Mouse (Mus musculus) cerebellum, postnatal 14 days (tissue): ENCODE data around the gene Nelfcd.

Experiments
- DNase-seq, 2 experiments: peaks; one replicate each; pipeline ENCODE4 v3.0.0; 2021; ENCODE audit warnings: mixed read lengths in 2 of 2

Nelfcd gene

DNA sequence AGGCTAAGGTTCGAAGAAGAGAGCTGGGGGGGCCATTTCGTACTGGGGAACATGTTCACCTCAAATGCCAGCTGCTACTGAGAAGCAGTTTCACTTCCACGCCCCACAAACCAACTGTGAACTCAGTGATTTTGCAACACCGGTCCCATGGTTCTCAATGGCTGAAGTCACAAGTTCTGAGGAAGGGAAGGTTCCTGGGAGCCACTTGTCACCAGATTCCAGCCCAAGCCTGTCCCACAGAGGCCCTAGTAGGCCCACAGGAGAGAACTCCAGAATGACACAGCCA, 22.0 kb downstream of the Nelfcd start:
- DNase-seq = no peak

DNA sequence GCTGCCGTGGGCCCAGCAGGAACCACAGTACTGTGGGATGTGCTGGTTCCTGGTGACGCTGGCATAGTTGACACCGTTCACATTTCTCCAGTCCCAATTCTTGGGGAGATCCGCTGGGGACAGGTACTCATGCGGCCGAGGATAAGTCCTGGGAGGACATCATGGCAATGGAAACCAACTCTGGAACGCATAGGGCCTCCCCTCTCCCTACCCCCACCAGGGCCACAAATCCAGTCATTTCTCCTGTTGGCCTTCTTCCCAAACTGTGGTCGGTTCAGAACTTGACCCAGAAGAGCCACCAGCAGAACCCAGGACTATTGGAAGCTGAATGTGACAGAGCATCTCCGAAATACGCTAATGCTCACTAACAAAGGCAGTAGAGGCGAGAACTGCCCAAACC, 22.6 kb downstream of the Nelfcd start:
- DNase-seq = no peak

DNA sequence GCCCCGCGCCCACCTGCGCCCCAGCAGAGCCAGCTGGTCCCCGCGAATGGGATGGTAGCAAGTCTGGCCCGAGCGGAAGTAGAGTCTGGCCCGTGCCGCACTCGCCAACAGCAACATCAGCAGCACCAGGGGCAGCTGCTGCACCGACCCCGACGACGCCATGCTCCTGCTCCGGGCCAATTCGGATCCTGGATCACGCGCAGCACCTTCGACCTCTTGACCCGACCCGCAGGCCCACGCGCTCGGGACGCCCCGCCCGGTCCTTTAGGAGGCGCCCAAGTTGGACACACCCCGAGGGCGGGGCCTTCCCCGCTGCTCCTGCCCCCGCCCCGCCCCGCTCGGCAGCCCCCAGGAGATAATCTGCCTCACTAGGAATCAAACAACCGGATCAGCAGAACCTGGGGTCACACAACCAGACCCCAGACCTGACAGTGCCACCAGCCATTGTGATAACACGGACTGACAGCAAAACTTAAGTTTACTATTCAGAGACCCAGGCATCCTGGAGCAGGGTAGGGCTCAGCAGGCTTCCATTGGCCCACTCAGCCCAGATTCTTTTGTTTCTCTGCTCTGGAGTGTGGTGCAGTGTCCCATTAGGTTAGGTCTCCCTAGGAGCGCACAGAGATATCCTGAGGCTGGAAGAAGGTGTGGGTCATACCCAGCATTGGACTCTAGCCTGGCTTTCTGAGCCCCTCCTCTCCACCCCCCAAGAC, 23.3 kb downstream of the Nelfcd start, which contains the start of gene Ctsz:
Gene Ctsz, minus strand, starts transcription at position 303 of the 713 bp plus-strand sequence.
- DNase-seq = peak; percentile 28 to 53

DNA sequence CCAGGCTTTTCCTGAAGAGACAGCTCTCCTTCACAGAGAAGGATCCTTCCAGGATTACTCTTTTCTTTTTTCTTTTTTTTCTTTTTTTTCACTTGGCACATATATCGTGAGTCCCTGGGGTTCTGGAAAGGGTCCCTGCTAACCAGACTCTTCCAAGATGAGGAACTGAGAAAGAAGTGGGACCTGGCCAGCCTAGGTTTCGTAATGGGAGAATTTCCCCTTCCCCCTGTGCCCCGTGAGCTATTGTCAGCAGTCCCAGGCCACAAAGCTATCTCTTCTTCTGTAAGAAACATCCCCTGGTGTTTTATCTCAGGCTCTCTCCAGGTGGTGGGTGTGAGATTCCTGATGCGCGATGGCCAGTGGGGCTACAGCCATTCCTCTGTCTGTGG, 23.8 kb downstream of the Nelfcd start:
- no peak for DNase-seq

DNA sequence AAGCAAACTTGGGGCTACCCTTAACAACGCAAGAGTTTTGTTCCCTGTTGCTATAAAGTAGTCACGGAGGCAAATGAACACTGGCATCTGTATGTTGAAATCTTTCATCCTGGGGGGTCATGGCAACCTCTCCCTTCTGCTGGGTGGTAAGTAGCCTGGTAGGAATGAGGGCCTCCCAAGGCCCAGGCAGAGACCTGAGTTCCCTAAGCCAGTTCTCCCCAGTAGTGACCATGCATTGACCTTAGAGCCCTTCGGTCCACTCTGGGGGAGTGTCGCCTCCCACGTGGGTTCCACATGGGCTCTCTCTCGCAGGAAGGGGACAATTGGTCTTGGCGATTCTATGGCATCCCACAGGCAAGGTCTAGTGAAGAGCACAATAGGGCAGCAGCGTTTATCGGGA, 24.4 kb downstream of the Nelfcd start:
- DNase-seq = no peak

DNA sequence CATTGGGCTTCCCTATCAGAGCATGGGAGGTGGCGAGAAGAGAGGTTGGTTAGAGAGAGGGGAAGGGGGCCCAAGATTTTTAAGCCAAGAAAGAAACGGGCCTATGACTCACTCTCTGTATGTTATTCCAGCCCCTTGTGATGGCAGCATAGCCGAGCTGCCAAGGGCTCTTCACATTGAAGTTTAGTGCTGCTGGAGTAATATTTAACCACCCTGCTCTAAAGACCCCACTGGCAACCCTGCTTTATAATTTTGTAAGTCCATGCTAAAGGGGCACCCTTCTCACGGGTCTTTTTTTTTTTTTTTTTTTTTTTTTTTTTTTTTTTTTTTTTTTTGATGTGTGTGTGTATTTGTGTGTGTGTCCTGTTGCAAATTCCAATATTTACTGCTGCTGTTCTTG, 26.3 kb downstream of the Nelfcd start:
- DNase-seq = no peak

DNA sequence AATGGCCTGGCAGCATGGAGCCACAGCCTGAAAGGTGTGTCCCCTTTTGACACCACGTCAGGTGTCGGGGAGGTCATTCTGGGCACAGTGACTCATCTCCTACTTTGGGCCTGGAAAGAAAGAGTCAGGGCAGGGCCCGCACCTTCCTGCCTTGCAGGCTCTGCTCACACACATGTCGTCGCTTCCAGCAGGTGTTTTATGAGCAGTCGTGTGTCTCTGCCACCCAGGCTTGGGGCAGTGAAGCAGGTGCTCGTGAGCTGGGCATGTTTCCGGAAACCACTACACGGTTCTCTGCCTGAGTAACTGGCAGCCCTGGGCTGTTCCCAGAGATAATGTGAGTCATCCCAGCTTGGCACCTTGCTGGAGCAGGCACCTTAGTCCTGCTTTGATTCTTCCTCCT, 26.9 kb downstream of the Nelfcd start:
- no peak for DNase-seq

DNA sequence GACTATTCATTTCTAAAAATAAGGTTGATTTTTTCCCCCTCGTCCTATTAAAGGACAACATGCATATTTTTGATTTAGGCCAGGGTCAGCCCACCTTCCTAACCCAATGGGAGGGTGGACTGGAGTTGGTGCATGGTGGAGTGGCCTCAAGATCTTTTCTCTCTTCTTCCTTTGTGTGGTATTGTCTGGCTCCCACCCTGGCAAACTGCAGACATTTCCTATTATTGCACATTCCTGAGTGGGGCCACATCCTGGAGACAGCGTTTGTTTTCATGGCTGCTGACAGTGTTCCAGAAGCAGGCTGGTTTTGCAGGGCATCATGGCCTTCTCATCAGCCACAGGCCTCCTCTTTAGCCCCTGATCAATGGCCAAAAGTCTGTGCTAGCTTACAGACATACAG, 27.4 kb downstream of the Nelfcd start:
- DNase-seq = no peak

DNA sequence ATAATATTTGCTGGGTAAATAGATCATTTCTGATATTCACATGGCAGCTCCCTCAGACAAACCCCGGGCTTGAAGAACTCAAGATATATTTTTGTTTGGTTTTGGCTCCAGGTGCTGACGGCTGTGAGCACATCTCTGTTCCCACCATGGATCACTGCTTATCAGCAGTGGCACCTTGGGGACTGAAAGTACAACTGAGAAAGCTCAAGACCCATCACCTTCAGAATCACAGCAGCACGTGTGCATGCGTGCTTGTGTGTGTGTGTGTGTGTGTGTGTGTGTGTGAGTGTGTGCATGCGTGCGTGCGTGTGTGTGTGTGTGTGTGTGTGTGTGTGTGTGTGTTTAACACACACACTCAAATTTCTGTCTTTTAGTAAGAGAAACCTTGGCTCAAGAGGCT, 28.8 kb downstream of the Nelfcd start:
- no peak for DNase-seq

DNA sequence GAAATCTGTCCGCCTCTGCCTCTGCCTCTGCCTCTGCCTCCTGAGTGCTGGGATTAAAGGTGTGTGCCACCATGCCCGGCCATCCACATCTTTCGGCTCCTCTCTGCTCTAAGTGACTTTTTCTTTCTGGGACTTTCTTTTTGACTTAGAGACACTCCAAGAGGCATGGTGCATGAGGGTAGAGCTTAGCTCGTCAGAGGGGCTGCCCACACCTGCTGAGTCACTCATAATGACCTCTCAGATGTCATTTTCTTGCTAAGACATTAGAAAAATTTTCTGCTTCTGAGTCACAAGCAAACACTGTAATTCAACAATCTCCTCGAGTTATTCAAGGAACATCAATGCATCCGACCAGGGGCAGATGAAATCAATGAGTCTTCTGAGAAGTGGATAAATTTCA, 29.4 kb downstream of the Nelfcd start:
- DNase-seq = no peak

DNA sequence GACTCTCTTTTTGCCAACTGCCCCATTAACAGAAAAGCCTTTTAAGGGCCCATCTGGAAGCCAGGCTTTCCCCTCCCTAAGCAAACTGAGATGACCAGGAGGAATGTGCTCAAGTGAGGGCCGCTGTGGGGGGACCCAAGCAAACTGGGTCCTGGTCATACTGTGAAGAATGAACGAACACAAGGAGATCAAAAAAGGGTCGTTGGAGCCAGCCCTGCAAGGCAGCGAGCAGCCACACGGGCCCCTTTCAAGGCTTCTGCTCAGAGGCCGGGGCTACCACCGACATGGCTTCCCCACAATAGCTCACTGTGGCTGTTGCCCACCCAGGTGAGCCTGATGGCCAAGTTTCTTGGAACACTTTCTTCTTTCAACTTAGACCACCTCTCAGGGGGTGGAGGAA, 30.9 kb downstream of the Nelfcd start:
- DNase-seq = no peak

DNA sequence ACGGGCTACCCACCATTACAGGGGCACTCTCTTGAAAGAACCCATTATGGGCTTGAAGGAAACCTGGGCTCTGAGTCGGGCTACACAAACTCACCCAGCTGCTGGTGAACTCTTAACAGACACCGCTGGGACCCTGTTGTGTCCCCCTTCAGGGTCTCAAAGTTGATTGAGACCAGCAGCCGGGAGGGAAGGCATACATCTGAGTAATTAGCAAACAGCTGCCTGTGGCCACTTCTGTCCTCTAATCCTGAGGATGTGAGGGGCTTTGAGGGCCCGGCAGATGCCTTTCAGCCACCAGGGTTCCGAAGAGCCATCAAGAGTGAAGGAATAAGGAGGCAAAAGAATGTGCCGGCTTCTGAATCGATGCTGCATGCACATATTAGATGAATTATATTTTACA, 31.3 kb downstream of the Nelfcd start:
- no peak for DNase-seq

DNA sequence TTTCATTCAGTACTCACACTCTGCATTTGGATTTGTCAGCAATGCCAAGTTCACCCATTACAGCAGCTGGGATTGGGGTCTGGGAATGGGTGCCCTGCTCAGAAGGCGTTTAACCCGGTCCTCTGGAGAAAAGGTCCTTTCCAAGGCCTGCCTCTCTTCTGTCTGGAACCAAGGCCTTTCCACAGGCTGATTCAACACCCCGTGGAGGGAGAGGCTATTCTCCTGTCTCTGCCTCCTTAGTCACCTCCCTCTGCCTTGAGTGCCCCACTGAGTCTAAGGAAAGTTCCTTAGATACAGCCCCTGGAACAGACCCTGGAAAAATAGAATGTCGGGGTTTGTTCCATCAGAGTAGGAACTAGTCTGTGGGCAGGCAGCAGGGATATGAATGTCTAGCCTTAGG, 32.8 kb downstream of the Nelfcd start:
- DNase-seq = no peak

DNA sequence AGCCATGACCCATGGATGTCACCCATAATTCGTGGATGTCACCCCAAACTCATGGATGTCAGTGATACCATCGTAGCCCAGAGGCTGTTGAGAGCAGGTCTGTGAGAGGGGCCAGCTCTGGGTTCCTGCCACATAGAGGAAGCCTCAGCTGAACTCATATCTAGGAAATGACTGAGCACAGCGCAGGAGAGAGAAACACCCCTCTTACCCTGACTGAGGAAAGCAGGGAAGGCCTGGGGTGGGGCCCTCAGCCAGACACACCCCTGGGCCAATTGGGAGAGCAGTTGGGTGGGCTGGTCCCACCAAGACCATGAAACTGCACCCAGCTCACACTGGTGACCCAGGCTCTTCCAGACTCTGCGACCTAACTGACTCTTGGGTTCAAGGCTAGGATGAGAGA, 34.7 kb downstream of the Nelfcd start, which contains the start of gene Tubb1:
Gene Tubb1, plus strand, starts transcription at position 343 of the 400 bp plus-strand sequence.
- DNase-seq = no peak

DNA sequence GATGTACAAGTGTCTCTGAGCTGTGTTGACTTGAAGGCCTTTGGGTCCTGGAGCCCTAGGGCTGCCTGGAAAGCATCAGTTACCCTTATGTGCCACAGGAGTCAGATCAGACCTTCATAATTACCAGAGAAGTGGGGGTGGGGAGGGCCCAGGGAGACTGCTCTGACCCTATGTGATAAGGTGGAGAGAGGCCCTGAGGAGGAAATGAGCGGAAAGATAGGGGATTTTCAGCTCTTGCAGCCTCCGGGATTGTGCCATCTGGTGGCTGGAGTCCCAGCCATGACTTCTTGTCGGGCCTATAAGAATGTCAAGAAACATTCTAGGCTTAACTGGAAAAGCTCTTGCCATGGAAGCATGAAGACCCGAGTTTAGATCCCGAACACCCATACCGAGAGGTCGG, 38.1 kb downstream of the Nelfcd start:
- DNase-seq = no peak

DNA sequence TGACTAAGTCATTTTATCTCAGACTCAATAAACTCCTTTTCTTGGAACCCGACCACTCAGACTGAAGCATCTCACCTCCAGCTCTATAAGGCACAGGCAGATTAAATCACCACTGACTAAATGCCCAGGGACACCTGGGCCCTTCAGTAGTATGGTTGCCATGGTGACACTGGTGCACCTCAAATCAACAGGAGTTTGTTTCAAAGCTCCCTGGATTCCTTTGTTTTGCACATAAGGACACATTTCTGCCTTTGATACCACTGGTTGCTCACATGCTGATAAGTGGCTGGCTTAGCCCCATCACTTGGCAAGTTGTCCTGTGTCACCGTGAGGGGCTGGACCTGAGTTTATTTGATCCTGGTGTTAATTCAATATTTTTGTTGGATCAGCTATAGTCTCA, 43.8 kb downstream of the Nelfcd start:
- DNase-seq = no peak

DNA sequence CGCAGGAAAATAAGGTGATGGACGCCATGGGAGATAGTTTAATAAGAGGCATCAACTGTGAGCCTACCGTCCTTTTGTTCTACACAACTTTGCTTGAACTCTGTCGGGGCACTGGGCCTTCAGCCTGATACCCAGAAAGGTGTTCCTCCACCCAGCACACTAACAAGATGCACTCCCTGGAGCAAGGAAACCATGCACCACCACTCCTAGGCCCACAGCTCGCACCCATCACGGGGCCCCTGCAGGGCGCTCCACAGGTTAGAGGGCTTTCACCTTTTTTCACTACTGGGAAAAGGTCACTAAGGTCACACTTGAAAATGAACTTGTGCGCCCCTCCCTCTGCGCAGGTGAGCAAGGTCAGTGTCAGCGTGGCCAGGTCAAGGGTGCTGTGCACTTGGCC, 47.8 kb downstream of the Nelfcd start:
- DNase-seq = no peak

DNA sequence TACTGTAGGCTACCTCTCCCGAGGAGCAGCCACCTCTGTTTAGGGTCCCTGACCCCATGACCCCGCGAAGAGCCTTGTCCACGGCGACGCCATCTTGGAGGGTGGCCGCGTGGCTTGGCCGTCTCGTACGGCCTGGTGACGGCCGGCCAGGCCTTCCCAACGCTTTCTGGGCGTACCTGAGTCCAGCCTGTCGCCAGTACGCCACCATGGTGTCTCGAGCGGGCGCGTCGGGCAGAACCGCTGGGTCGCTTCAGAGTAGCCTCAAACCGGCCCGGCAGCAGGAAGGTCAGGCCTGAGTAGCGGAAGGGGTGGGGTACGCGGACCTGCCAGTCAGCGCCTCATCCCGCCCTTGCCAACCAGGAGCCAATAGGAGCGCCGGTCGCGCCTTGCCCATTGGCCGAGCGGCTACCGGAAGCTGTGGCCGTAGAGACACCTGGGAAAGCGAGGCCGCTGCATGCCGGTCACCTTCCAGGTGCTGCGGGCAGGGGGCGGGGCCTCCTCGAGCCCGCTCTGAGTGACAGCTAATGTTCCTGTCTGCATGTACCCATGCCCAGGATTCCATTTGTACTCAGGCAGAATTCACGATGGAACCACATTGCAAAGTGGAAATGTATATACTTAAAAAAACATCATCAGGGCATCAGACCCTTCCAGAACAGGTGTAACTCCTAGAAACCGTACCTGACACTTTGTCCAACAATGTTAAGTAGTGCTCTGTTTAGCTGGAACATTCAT, 48.4 kb downstream of the Nelfcd start, which contains the start of gene Atp5e:
Gene Atp5e, minus strand, starts transcription at position 317 of the 735 bp plus-strand sequence.
- peak; percentile 97 to 98 for DNase-seq

DNA sequence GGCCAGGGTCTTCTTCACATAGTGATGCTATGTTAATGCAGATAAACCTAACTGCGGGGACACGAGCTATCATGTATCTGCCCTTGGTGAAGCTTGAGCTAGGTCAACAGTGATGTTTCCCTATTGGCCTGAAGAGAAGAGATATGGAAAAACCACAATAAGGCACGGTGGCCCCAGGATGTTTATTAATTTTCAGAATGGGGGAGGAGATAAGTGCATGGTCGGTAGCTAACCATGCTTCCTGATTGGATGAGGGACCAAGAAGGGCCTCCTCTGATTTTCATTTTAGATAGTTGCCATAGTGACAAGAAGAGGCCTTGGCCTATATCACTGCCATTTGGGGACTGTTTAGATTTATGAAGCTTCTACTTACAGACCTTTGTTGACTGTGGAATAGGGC, 54.7 kb downstream of the Nelfcd start:
- DNase-seq = no peak

DNA sequence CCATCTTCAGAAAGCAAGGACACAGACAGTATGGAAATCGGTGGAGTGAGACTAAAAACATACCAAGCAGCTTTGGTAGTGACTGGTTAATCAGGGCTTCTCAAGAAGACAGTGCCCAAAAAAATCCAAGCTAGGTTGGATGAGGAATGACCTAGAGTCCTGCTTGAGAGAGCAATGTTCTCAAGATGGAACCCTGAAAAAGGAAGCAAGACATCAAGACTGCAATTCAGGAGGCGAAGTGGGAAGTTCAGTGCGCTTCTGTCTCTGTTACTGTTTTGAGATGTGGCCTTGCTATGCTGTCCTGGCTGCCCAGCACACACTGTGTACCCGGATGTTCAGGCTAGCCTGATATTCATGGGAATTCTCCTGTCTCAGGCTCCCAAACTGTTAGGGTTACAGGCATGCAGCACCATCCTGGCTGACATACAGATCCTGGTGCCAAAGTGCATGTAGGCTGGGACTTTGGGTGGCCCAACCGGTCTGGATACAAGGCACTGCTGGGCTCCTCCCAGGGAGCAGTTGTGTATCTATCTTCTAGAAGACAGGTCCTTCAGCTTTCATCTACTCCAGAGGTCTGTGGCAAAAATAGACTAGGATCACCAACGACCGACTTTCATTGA, 55.3 kb downstream of the Nelfcd start:
- DNase-seq = no peak

DNA sequence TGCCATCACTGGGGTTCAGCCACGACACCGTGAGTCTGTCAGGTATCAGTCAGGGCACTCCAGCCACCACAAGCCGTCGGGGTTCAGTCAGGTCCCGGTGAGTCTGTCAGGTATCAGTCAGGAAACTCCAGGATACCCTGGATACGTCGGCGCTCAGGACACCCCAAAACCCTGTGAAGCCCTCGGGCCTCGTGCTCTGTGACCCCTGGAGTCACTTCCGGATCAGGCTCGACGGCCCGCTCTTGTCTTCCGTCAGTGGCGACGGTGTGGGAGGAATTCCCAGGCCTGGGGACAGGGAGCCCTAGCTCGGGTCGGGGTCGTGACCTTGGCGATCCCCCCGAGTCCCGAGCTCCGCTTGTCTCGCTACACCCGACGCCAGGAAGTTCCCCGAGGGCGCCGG, 56.8 kb downstream of the Nelfcd start:
- DNase-seq = no peak

DNA sequence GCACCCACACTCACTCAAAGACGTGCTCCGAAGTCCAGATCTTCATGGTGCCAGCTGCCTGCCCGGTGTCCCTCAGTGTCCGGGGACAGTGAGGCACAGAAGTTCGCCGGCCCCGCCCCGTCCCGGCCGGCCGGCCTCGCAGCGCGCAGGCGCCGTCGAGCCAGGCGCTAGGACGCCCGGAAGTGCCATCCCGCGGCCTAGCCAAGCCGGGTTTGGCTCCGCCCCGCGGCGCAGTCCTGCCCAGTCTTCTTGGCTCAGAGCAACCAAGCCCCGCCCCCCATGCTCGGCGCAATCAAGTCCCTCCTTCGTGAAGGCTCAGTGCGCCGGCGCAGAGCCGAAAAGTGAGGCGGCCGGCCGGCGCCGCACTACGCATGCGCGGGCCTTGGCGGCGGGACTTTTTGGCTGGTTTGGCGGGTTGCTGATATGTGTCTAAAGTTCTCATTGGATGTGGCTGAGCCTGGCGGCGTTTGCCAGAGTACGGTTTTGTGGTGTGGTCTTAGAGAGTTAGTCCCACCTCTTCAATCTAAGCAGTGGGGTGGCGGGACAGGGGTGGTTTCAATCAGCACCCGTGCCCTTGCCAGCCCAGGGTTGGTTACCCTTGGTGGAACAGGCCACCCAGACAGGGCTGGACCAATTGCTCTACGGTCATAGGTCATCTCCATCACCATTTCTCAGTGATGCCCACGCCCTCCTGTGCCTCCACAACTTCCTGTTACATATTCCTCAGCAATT, 57.4 kb downstream of the Nelfcd start, which contains the start of gene Prelid3b:
Gene Prelid3b, minus strand, starts transcription at position 264 of the 732 bp plus-strand sequence.
- peak; percentile 99 to 100 for DNase-seq

DNA sequence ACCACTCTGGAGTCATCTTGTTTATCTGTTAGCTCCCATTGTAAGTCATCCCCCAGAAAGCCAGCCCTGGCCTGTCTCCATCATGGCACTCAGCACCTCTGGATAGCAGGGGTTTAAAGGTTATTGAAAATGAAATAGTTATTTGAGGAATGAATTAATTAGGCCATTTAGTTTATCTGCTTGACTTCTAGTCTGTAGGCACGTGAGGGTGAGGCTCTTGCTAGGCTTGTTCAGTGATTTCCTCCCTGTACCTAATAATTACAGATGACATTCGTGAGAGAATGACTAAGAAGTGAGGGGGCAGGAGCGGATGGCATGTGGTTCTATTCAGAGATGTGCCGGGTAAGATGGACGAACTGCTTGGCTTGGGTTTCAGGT, 57.9 kb downstream of the Nelfcd start:
- no peak for DNase-seq
